Mouse (Mus musculus): ENCODE data around the gene Frmd4b.
"Not testable (repeated sequence)": the region's sequence is repeated elsewhere in the genome, so short reads cannot be mapped to it uniquely, and the experiment has no call there.

Frmd4b gene

GRCm38 (mm10) chr6:97286332-97286731, 331.0 kb downstream of the Frmd4b start:
- POLR2A ChIA-PET = no interaction called here
- CTCF ChIA-PET = no interaction called here

GRCm38 (mm10) chr6:97283676-97284075, 333.7 kb downstream of the Frmd4b start:
- CTCF ChIA-PET = interaction anchor here in 1 of 4 experiments (0.8 kb wide), 1 partner anchor 9 kb away, joined by 4 read pairs; no protein-coding TSS in a partner anchor
- POLR2A ChIA-PET = interaction anchor here in 1 of 4 experiments (0.8 kb wide), 1 partner anchor 37 kb away, joined by 3 read pairs; no protein-coding TSS in a partner anchor

GRCm38 (mm10) chr6:97278878-97279277, 338.5 kb downstream of the Frmd4b start:
- POLR2A ChIA-PET = interaction anchor here in 3 of 4 experiments (0.7 to 3.6 kb wide), 24 partner anchors 9 to 680 kb away, joined by 3 to 21 read pairs (median 4); partner anchors contain the start of genes Uba3 (in 2 of the 3) and Arl6ip5 (in 1 of the 3)
- CTCF ChIA-PET = interaction anchor here in 3 of 4 experiments (0.7 to 2.4 kb wide), 19 partner anchors 10 to 462 kb away, joined by 3 to 26 read pairs (median 6); partner anchors contain the start of gene Lmod3 (in 1 of the 3)

- POLR2A ChIA-PET = interaction anchor here in 3 of 4 experiments (0.5 to 3.6 kb wide), 30 partner anchors 9 to 680 kb away, joined by 3 to 21 read pairs (median 4); partner anchors contain the start of genes Uba3 (in 2 of the 3) and Lmod3 (in 1 of the 3)
- CTCF ChIA-PET = interaction anchor here (0.5 to 2.4 kb wide), 29 partner anchors 9 to 463 kb away, joined by 3 to 26 read pairs (median 5); partner anchors contain the start of gene Lmod3 (in 1 of the 4)
Measured at GRCm38 (mm10) chr6:97278014-97278787, 339.1 kb downstream of the Frmd4b start.

GRCm38 (mm10) chr6:97276890-97277497, 340.3 kb downstream of the Frmd4b start:
- POLR2A ChIA-PET = interaction anchor here in 2 of 4 experiments (0.7 to 1.5 kb wide), 7 partner anchors 14 to 136 kb away, joined by 3 to 5 read pairs (median 3); partner anchors contain the start of gene Uba3 (in 1 of the 2)

GRCm38 (mm10) chr6:97276366-97276765, 341.0 kb downstream of the Frmd4b start:
- ChIA-PET CTCF (interaction anchor here in 3 of 4 experiments (0.6 to 1.8 kb wide), 6 partner anchors 26 to 142 kb away, joined by 3 to 13 read pairs (median 6); partner anchors contain the start of gene Arl6ip5 (in 1 of the 3)), POLR2A (interaction anchor here in 2 of 4 experiments (0.7 to 1.5 kb wide), 9 partner anchors 10 to 136 kb away, joined by 3 to 5 read pairs (median 3); partner anchors contain the start of gene Uba3 (in 2 of the 2))

More at GRCm38 (mm10) chr6:97276890-97277497, 340.3 kb downstream of the Frmd4b start:
- CTCF ChIA-PET = interaction anchor here in 3 of 4 experiments (0.6 to 1.8 kb wide), 7 partner anchors 26 to 141 kb away, joined by 3 to 13 read pairs (median 5); partner anchors contain the start of gene Arl6ip5 (in 1 of the 3)

GRCm38 (mm10) chr6:97275760-97276159, 341.6 kb downstream of the Frmd4b start:
- ChIA-PET POLR2A (interaction anchor here in 2 of 4 experiments (0.5 to 1.5 kb wide), 8 partner anchors 10 to 967 kb away, joined by 3 to 5 read pairs (median 3); partner anchors contain the start of gene Uba3 (in 2 of the 2)), CTCF (interaction anchor here in 2 of 4 experiments (0.9 to 1.8 kb wide), 5 partner anchors 25 to 141 kb away, joined by 3 to 13 read pairs (median 5); partner anchors contain the start of gene Arl6ip5 (in 1 of the 2))

- POLR2A ChIA-PET = interaction anchor here in 1 of 4 experiments (0.6 kb wide), 1 partner anchor 1927 kb away, joined by 5 read pairs; no protein-coding TSS in a partner anchor
- CTCF ChIA-PET = no interaction called here
Measured at GRCm38 (mm10) chr6:97273777-97274176, 343.6 kb downstream of the Frmd4b start.

- CTCF ChIA-PET = no interaction called here
- POLR2A ChIA-PET = interaction anchor here in 2 of 4 experiments (0.6 kb wide), 2 partner anchors 166 to 1926 kb away, joined by 5 to 13 read pairs; no protein-coding TSS in a partner anchor
Measured at GRCm38 (mm10) chr6:97273058-97273710, 344.2 kb downstream of the Frmd4b start.

- CTCF ChIA-PET = no interaction called here
- POLR2A ChIA-PET = interaction anchor here in 1 of 4 experiments (0.6 kb wide), 1 partner anchor 165 kb away, joined by 13 read pairs; no protein-coding TSS in a partner anchor
Measured at GRCm38 (mm10) chr6:97272349-97272748, 345.0 kb downstream of the Frmd4b start.

GRCm38 (mm10) chr6:97269596-97269995, 347.7 kb downstream of the Frmd4b start:
- POLR2A ChIA-PET = interaction anchor here in 2 of 4 experiments (0.7 to 1.9 kb wide), 4 partner anchors 8 to 64 kb away, joined by 3 to 5 read pairs (median 4); partner anchors contain the start of gene Uba3 (in 2 of the 2)
- CTCF ChIA-PET = interaction anchor here in 1 of 4 experiments (1.7 kb wide), 1 partner anchor 8 kb away, joined by 9 read pairs; no protein-coding TSS in a partner anchor

GRCm38 (mm10) chr6:97267132-97267531, 350.2 kb downstream of the Frmd4b start:
- ChIA-PET POLR2A (interaction anchor here in 3 of 4 experiments (0.6 to 1.2 kb wide), 3 partner anchors 11 to 152 kb away, joined by 4 to 5 read pairs (median 4); partner anchors contain the start of gene Uba3 (in 1 of the 3)), CTCF (interaction anchor here in 3 of 4 experiments (0.6 to 1.3 kb wide), 4 partner anchors 11 to 330 kb away, joined by 3 to 4 read pairs (median 4); no protein-coding TSS in a partner anchor)

- ChIA-PET POLR2A (interaction anchor here in 3 of 4 experiments (0.6 to 1.8 kb wide), 6 partner anchors 9 to 153 kb away, joined by 3 to 5 read pairs (median 4); partner anchors contain the start of genes Eogt (in 1 of the 3) and Uba3 (in 1 of the 3)), CTCF (interaction anchor here in 3 of 4 experiments (0.6 to 1.3 kb wide), 3 partner anchors 11 to 330 kb away, joined by 3 to 4 read pairs (median 3); no protein-coding TSS in a partner anchor)
Measured at GRCm38 (mm10) chr6:97266661-97267060, 350.7 kb downstream of the Frmd4b start.

- CTCF ChIA-PET = interaction anchor here in 2 of 4 experiments (0.8 to 1.1 kb wide), 3 partner anchors 12 to 13 kb away, joined by 3 read pairs; partner anchors contain the start of gene Lmod3 (in 1 of the 2)
- POLR2A ChIA-PET = interaction anchor here in 2 of 4 experiments (1.2 to 1.8 kb wide), 2 partner anchors 10 to 117 kb away, joined by 3 read pairs; partner anchors contain the start of gene Eogt (in 1 of the 2)
Measured at GRCm38 (mm10) chr6:97265705-97266104, 351.6 kb downstream of the Frmd4b start.

GRCm38 (mm10) chr6:97265240-97265639, 352.1 kb downstream of the Frmd4b start:
- POLR2A ChIA-PET = interaction anchor here in 2 of 4 experiments (1.2 to 1.8 kb wide), 2 partner anchors 11 to 117 kb away, joined by 3 read pairs; partner anchors contain the start of gene Eogt (in 1 of the 2)
- CTCF ChIA-PET = interaction anchor here in 2 of 4 experiments (0.8 to 1.1 kb wide), 3 partner anchors 12 to 13 kb away, joined by 3 read pairs; partner anchors contain the start of gene Lmod3 (in 1 of the 2)

- POLR2A ChIA-PET, CTCF ChIA-PET: not testable (repeated sequence)
Measured at GRCm38 (mm10) chr6:97263750-97264149, 353.6 kb downstream of the Frmd4b start.

GRCm38 (mm10) chr6:97262229-97262628, 355.1 kb downstream of the Frmd4b start:
- CTCF ChIA-PET = no interaction called here
- POLR2A ChIA-PET = interaction anchor here in 2 of 4 experiments (0.6 to 0.7 kb wide), 2 partner anchors 44 to 87 kb away, joined by 3 to 5 read pairs; no protein-coding TSS in a partner anchor
